Mouse (Mus musculus) kidney, adult 2 months (tissue): ENCODE results near the gene Dbh. TPM values are rescaled to one million over a fixed set of nuclear protein-coding genes. Genes with fewer than 3 reads are reported as not detected.

Experiments used
- DNase-seq: peaks from one replicate; pipeline ENCODE4 v3.0.0; 2021
- H3K27ac ChIP-seq: fragments of 200-500 bp; 2 replicates; pipeline ENCODE4 v1.5.1; 2012; ENCODE audit warnings: low read depth, low read length, control low read depth, inconsistent platforms; ENCODE audit not compliant: insufficient read depth
- H3K27me3 ChIP-seq: fragments of 200-500 bp; replicated peaks from 2 replicates; pipeline ENCODE4 v1.6.1; 2012; ENCODE audit warnings: mild to moderate bottlenecking, moderate library complexity, low read length, inconsistent platforms; ENCODE audit not compliant: control insufficient read depth, insufficient read depth
- H3K36me3 ChIP-seq: fragments of 200-500 bp; 2 replicates; pipeline ENCODE4 v1.6.1; 2012; ENCODE audit warnings: mild to moderate bottlenecking, moderate library complexity, low read length, inconsistent platforms; ENCODE audit not compliant: control insufficient read depth, insufficient read depth
- H3K4me1 ChIP-seq: fragments of 200-500 bp; 2 replicates; pipeline ENCODE4 v1.6.1; 2011; ENCODE audit warnings: low read length; ENCODE audit not compliant: control insufficient read depth, insufficient read depth
- H3K4me3 ChIP-seq: fragments of 200-500 bp; 2 replicates; pipeline ENCODE4 v1.5.1; 2011; ENCODE audit warnings: mild to moderate bottlenecking, low read depth, low read length, control low read depth; ENCODE audit not compliant: insufficient read depth
- CTCF ChIP-seq: fragments of 200-500 bp; conservative IDR thresholded peaks from 2 replicates; pipeline ENCODE4 v1.5.1; 2011; ENCODE audit warnings: low read depth, mild to moderate bottlenecking, control low read depth, low read length, moderate library complexity, mixed read lengths; ENCODE audit not compliant: insufficient read depth, insufficient read length
- POLR2A ChIP-seq: fragments of 200-500 bp; IDR thresholded peaks from one replicate; pipeline ENCODE4 v1.6.1; 2011; ENCODE audit warnings: low read depth, low read length, control low read depth
- WGBS: fragments of 180-500 bp; shearing (Covaris S2); methylation state at CpG from one replicate; pipeline ENCODE4 v1.1.7; 2018; 5-methylcytosine and 5-hydroxymethylcytosine counted together
- polyA plus RNA-seq: library from polyadenylated mRNA; depleted of rRNA; stranded (reverse); fragments of >200 nt; gene quantifications from 2 replicates; pipeline ENCODE4 v1.2.3, GENCODE M21; 2012

Dbh gene
- polyA plus RNA-seq, 1 experiment: 10.1 TPM

DNA sequence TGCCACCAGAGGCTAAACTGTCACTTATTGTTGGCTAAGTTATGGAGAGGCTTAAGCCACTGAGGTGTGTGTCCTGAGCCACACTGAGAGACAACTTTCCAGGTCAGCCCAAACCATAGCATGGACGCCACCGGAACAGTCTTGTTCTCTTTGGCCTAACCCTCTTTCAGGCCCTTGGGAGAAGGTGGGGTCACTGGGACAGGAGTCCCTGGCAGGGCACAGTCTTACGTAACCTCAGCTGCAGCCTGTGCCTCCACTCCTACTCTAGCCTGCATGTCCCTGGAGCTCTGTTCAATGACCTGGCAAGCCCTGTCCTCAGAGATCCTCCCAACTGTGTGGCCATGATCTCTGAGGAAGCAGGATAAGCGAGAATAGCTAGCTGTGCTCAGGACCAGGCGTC is 42.1 kb downstream of the Dbh start:
- peak; percentile 84 for DNase-seq
- Histone ChIP-seq H3K4me1 (peaks cover 6% of the 10 kb centered on the region), H3K27me3 (no peaks in the 10 kb centered on the region), H3K4me3 (no peak overlapping the region), H3K27ac (peak overlapping the region; percentile 11), H3K36me3 (no peaks in the 10 kb centered on the region)
- 74% methylated on average over 5 of the region's 5 CpGs for WGBS
- TF ChIP-seq POLR2A (no peak), CTCF (no peak)

DNA sequence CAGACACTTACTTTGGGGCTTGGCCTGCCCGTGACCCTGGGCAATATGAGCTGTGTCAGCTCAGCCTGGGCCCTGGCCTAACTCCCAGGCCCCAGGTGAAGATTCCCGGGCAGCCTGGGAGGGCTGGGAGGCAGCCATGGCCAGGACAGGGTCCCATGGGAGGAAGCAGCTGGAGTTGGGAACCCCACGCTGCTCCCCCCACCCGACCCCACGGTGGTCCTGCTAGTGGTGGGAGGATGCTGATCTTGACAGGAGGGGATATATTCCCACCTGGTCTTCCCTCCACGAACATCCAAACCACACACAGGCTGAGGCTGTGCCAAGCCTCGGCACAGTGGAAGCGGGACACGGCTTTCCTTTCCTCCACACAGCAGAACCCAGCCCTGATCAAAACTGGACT is 44.3 kb downstream of the Dbh start:
- no peak overlapping the region for H3K4me3 ChIP-seq
- no peaks in the 10 kb centered on the region for H3K27me3 ChIP-seq
- TF ChIP-seq CTCF: no peak
- no peak for TF ChIP-seq POLR2A
- no peak overlapping the region for H3K27ac ChIP-seq
- no peak for DNase-seq
- 60% methylated on average over 9 of the region's 9 CpGs for WGBS
- peaks cover 12% of the 10 kb centered on the region for H3K4me1 ChIP-seq
- no peaks in the 10 kb centered on the region for H3K36me3 ChIP-seq

DNA sequence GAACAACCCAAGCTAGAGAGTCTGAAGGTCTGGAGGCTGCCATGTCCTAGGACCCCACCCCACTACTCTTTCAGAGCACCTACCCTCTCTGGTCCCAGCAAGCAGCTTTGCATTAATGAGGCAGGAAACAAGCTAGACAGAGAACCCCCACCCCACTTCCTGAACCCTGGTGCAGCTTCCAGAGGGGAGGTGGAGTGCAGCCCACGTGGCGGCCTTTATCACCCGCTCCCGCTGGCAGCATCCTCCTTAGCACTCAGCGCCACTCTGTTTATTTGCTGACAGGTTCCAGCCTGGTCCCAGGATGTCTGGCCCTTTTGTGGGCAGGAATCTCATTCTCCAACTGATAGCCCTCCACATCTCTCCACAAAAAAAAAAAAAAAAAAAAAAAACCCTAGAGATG is 44.8 kb downstream of the Dbh start:
- 57% methylated on average over 5 of the region's 5 CpGs for whole genome bisulfite sequencing
- TF ChIP-seq CTCF (no peak), POLR2A (no peak)
- no peaks in the 10 kb centered on the region for H3K27me3 ChIP-seq
- DNase-seq: peak; percentile 30
- H3K4me1 ChIP-seq: peaks cover 12% of the 10 kb centered on the region
- no peak overlapping the region for H3K27ac ChIP-seq
- H3K4me3 ChIP-seq: no peak overlapping the region
- no peaks in the 10 kb centered on the region for H3K36me3 ChIP-seq

DNA sequence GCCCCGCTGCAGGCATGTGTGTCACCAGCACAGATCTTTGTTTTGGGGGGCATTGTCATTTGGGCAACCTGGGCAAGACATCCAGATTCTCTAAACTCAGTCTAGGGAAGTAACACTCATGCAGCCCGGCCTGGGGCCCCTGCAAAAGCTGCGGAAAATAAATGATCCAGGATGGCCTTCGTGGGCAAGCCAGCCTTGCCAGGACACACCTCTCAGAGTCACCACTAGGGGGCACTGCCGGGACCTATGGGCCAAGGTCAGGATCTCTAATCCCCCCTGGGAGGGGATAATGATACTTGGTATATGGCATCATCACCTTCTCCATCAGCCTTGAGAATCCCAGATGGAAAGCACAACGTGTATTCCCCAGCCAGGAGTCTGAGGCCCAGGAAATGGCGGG is 45.2 kb downstream of the Dbh start:
- peak; percentile 51 for DNase-seq
- no peak for TF ChIP-seq POLR2A
- peak; percentile 57 for TF ChIP-seq CTCF
- WGBS: 64% methylated on average over 7 of the region's 7 CpGs
- no peak overlapping the region for H3K4me3 ChIP-seq
- no peaks in the 10 kb centered on the region for H3K36me3 ChIP-seq
- H3K27ac ChIP-seq: no peak overlapping the region
- no peaks in the 10 kb centered on the region for H3K27me3 ChIP-seq
- H3K4me1 ChIP-seq: peaks cover 12% of the 10 kb centered on the region

DNA sequence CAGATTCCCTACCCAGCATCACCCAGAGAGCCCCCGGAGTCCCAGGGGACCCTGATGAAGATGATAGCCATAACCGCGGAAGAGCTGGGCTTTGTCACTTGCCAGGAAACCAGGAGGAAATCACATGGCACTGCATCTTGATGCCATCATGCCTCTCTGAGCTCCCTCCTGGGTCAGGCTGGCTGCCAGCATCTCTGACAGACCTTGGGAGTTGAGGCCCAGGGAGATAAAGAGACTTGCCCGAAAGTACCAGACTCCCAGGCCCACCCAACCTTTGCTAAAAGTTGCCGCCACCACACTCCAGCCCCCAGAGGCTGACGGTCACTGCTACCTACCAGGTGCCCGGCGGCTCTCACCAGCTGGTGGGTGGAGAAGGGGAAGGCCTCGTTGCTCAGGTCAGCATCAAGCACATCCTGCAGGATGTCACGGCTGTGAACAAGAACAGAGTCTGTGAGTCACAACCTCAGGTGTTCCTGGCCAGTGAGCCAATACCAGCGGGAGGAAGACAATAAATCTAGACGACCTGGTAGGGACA is 45.7 kb downstream of the Dbh start:
- peaks cover 12% of the 10 kb centered on the region for H3K4me1 ChIP-seq
- TF ChIP-seq CTCF: no peak
- no peak for TF ChIP-seq POLR2A
- no peak overlapping the region for H3K27ac ChIP-seq
- H3K27me3 ChIP-seq: no peaks in the 10 kb centered on the region
- no peak for DNase-seq
- no peak overlapping the region for H3K4me3 ChIP-seq
- H3K36me3 ChIP-seq: no peaks in the 10 kb centered on the region
- WGBS: 71% methylated on average over 12 of the region's 12 CpGs

DNA sequence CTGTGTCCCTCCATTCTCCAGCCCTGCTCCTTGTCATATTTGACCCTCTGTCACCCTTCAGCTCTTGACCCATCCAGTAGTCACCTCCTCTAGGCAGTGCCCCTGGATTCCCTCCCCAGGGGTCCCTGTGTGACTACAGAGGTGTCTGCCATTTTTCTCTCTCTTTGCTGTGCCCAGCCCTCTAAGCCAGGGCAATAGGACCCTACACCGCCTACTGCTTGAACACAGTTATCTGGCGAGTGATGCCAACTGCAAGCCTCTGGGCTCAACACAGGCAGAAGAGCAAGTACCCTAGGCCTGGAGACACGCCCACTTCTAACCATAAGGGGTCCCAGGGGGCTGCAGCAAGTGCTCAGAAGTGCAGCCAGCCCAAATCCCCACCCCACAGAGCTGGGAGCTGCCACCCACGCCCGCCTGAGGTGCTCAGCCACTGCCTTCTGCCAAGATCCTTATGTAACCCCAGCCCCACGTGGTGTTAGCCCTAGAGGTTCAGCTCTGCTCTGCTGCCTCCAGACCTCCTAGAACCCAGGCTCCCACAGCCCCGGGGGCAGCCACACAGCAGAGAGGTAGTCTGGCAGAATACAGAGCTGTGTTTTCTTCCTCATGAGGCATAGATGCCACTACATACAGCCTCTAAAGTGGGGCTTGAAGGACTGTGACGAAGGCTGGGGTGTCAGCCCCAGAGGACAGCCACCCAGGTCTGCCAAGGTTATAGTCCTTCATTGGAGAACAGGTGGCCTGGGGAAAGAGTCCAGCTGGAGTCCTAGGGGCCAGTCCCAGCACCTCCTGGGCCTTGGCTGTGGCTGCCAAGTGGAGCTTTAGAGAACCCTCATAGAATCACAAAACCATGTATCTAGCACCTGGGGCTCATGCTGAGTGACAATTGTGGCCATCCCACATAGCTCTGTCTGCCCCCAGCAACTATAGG is 47.2 kb downstream of the Dbh start:
- peaks cover 7% of the 10 kb centered on the region; the same call in 1 of the 2 replicates for H3K4me1 ChIP-seq
- 49% methylated on average over 8 of the region's 8 CpGs for WGBS
- no peak overlapping the region for H3K4me3 ChIP-seq
- TF ChIP-seq POLR2A: no peak
- no peaks in the 10 kb centered on the region for H3K36me3 ChIP-seq
- H3K27ac ChIP-seq: peak overlapping the region; percentile 72
- no peaks in the 10 kb centered on the region for H3K27me3 ChIP-seq
- peak; percentile 86 for DNase-seq

DNA sequence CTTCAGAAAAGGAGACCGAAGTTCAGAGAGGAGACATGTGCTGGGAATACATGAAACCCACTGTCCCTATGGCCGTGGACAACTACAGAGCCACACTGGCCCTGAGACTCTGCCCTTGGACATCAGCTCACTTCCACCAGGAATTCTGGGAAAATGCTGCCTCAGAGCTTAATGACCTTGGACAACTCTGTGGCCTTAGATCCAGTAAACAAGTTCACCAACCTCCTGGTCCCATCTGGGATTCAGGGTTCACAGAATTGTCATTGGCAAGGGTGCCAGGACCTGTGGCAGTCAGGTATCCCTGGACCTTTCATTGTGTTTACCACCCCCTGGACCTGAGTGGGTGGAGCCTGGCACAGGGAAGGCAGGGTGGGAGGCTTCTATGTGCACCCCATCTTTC is 50.5 kb downstream of the Dbh start:
- Histone ChIP-seq H3K4me1 (peaks cover 6% of the 10 kb centered on the region; the same call in 1 of the 2 replicates), H3K4me3 (no peak overlapping the region), H3K36me3 (no peaks in the 10 kb centered on the region), H3K27ac (no peak overlapping the region), H3K27me3 (no peaks in the 10 kb centered on the region)
- peak; percentile 57 for DNase-seq
- no peak for TF ChIP-seq CTCF
- TF ChIP-seq POLR2A: no peak
- WGBS: 57% methylated on average over 2 of the region's 2 CpGs
